Mouse (Mus musculus) neural tube, embryonic 14.5 days (tissue): Measurements from ENCODE around the gene Prex1. TPM values are rescaled to one million over a fixed set of nuclear protein-coding genes. Genes with fewer than 3 reads are reported as not detected.

Experiments used
- ATAC-seq: fragments of 200-750 bp; cut with Nextera tagmentation; 2 replicates; pipeline ENCODE4 v1.8.0; 2017; ENCODE audit warnings: low read depth, mild to moderate bottlenecking, moderate TSS enrichment, moderate library complexity
- H3K27ac ChIP-seq: fragments of 300-500 bp; sonication (generic); 2 replicates; pipeline ENCODE4 v1.5.1; 2014; ENCODE audit warnings: low read depth, mild to moderate bottlenecking, control low read depth, low read length, moderate library complexity, mixed read lengths
- H3K27me3 ChIP-seq: fragments of 300-500 bp; sonication (generic); 2 replicates; pipeline ENCODE4 v1.6.1; 2014; ENCODE audit warnings: low read length; ENCODE audit not compliant: control insufficient read depth, insufficient read depth
- H3K36me3 ChIP-seq: fragments of 300-500 bp; sonication (generic); 2 replicates; pipeline ENCODE4 v1.6.1; 2014; ENCODE audit warnings: low read length, mixed read lengths; ENCODE audit not compliant: control insufficient read depth, insufficient read depth
- H3K4me1 ChIP-seq: fragments of 300-500 bp; sonication (generic); 2 replicates; pipeline ENCODE4 v1.6.1; 2014; ENCODE audit warnings: low read length; ENCODE audit not compliant: control insufficient read depth, insufficient read depth
- H3K4me2 ChIP-seq: fragments of 300-500 bp; sonication (generic); 2 replicates; pipeline ENCODE4 v1.6.1; 2014; ENCODE audit warnings: mild to moderate bottlenecking, low read depth, low read length, control low read depth
- H3K4me3 ChIP-seq: fragments of 300-500 bp; sonication (generic); 2 replicates; pipeline ENCODE4 v1.5.1; 2014; ENCODE audit warnings: low read depth, low read length, control low read depth, mixed read lengths
- H3K9ac ChIP-seq: fragments of 300-500 bp; sonication (generic); replicated peaks from 2 replicates; pipeline ENCODE4 v1.6.1; 2014; ENCODE audit warnings: low read depth, mild to moderate bottlenecking, control low read depth, low read length, mixed read lengths
- H3K9me3 ChIP-seq: fragments of 300-500 bp; sonication (generic); 2 replicates; pipeline ENCODE4 v1.6.1; 2016; ENCODE audit warnings: low read length; ENCODE audit not compliant: control insufficient read depth
- WGBS: fragments of 180-500 bp; shearing (Covaris S2); extraction: QIAGEN DNeasy Blood & Tissue Kit; methylation state at CpG from one replicate; pipeline ENCODE4 v1.1.7; 2014; 5-methylcytosine and 5-hydroxymethylcytosine counted together
- polyA plus RNA-seq: library from polyadenylated mRNA; unstranded; fragments of >200 nt; fragmentation: Nextera tagmentation; extraction: Ambion mirVana; gene quantifications from 2 replicates; pipeline ENCODE4 v1.2.1, GENCODE M21; 2014

The Prex1 gene
- polyA plus RNA-seq, 1 experiment from 2014 or later = 25.9 TPM

- Histone ChIP-seq H3K9me3 (no peaks in the 10 kb centered on the region), H3K36me3 (no peaks in the 10 kb centered on the region), H3K27ac (no peak overlapping the region), H3K4me2 (no peak overlapping the region), H3K4me3 (no peak overlapping the region), H3K27me3 (no peaks in the 10 kb centered on the region), H3K4me1 (no peaks in the 10 kb centered on the region), H3K9ac (no peak overlapping the region)
- no peak for ATAC-seq
- WGBS = 62% methylated on average over 8 of the region's 8 CpGs
These were observed 105.1 kb downstream of the Prex1 start for GRCm38 (mm10) chr2:166608509-166608908.

- Histone ChIP-seq H3K27ac (no peak overlapping the region), H3K4me2 (no peak overlapping the region), H3K27me3 (no peaks in the 10 kb centered on the region), H3K9me3 (no peaks in the 10 kb centered on the region), H3K9ac (no peak overlapping the region), H3K4me1 (no peaks in the 10 kb centered on the region), H3K4me3 (no peak overlapping the region), H3K36me3 (no peaks in the 10 kb centered on the region)
- 86% methylated on average over 17 of the region's 17 CpGs for WGBS
- ATAC-seq = no peak
These were observed 107.0 kb downstream of the Prex1 start for GRCm38 (mm10) chr2:166606481-166607245.

GRCm38 (mm10) chr2:166606053-166606452 lies 107.6 kb downstream of the Prex1 start:
- no peaks in the 10 kb centered on the region for H3K4me1 ChIP-seq
- no peak overlapping the region for H3K4me2 ChIP-seq
- H3K27ac ChIP-seq = no peak overlapping the region
- no peak for ATAC-seq
- no peaks in the 10 kb centered on the region for H3K27me3 ChIP-seq
- no peaks in the 10 kb centered on the region for H3K9me3 ChIP-seq
- H3K36me3 ChIP-seq = no peaks in the 10 kb centered on the region
- WGBS = 74% methylated on average over 6 of the region's 6 CpGs
- no peak overlapping the region for H3K9ac ChIP-seq
- H3K4me3 ChIP-seq = no peak overlapping the region

- WGBS = 84% methylated on average over 12 of the region's 12 CpGs
- ATAC-seq = no peak
- Histone ChIP-seq H3K27ac (no peak overlapping the region), H3K4me1 (no peaks in the 10 kb centered on the region), H3K4me2 (no peak overlapping the region), H3K27me3 (no peaks in the 10 kb centered on the region), H3K4me3 (no peak overlapping the region), H3K9ac (no peak overlapping the region), H3K36me3 (no peaks in the 10 kb centered on the region), H3K9me3 (no peaks in the 10 kb centered on the region)
These were observed 108.3 kb downstream of the Prex1 start for GRCm38 (mm10) chr2:166605164-166605831.

- Histone ChIP-seq H3K4me2 (no peak overlapping the region), H3K4me1 (no peaks in the 10 kb centered on the region), H3K27me3 (no peaks in the 10 kb centered on the region), H3K9me3 (no peaks in the 10 kb centered on the region), H3K4me3 (no peak overlapping the region), H3K9ac (no peak overlapping the region), H3K36me3 (no peaks in the 10 kb centered on the region), H3K27ac (no peak overlapping the region)
- 98% methylated on average over 3 of the region's 3 CpGs for WGBS
- no peak for ATAC-seq
These were observed 110.7 kb downstream of the Prex1 start for GRCm38 (mm10) chr2:166602948-166603347.

- Histone ChIP-seq H3K4me2 (no peak overlapping the region), H3K9me3 (no peaks in the 10 kb centered on the region), H3K4me3 (no peak overlapping the region), H3K27ac (no peak overlapping the region), H3K36me3 (no peaks in the 10 kb centered on the region), H3K27me3 (no peaks in the 10 kb centered on the region), H3K4me1 (no peaks in the 10 kb centered on the region), H3K9ac (no peak overlapping the region)
- 93% methylated on average over 18 of the region's 18 CpGs for WGBS
- no peak for ATAC-seq
These were observed 112.2 kb downstream of the Prex1 start for GRCm38 (mm10) chr2:166601420-166601819.

GRCm38 (mm10) chr2:166598453-166599155 lies 115.0 kb downstream of the Prex1 start:
- Histone ChIP-seq H3K4me3 (no peak overlapping the region), H3K4me2 (no peak overlapping the region), H3K27me3 (no peaks in the 10 kb centered on the region), H3K4me1 (no peaks in the 10 kb centered on the region), H3K36me3 (no peaks in the 10 kb centered on the region), H3K27ac (no peak overlapping the region), H3K9me3 (no peaks in the 10 kb centered on the region), H3K9ac (no peak overlapping the region)
- whole genome bisulfite sequencing = 86% methylated on average over 12 of the region's 12 CpGs
- ATAC-seq = no peak

GRCm38 (mm10) chr2:166597763-166598162 lies 115.9 kb downstream of the Prex1 start:
- Histone ChIP-seq H3K9ac (no peak overlapping the region), H3K4me3 (no peak overlapping the region), H3K36me3 (no peaks in the 10 kb centered on the region), H3K27me3 (no peaks in the 10 kb centered on the region), H3K4me1 (no peaks in the 10 kb centered on the region), H3K9me3 (no peaks in the 10 kb centered on the region), H3K4me2 (no peak overlapping the region), H3K27ac (no peak overlapping the region)
- no peak for ATAC-seq
- WGBS = 80% methylated on average over 6 of the region's 6 CpGs
